Mouse (Mus musculus): ENCODE results near the gene Krt13.

The Krt13 gene

DNA sequence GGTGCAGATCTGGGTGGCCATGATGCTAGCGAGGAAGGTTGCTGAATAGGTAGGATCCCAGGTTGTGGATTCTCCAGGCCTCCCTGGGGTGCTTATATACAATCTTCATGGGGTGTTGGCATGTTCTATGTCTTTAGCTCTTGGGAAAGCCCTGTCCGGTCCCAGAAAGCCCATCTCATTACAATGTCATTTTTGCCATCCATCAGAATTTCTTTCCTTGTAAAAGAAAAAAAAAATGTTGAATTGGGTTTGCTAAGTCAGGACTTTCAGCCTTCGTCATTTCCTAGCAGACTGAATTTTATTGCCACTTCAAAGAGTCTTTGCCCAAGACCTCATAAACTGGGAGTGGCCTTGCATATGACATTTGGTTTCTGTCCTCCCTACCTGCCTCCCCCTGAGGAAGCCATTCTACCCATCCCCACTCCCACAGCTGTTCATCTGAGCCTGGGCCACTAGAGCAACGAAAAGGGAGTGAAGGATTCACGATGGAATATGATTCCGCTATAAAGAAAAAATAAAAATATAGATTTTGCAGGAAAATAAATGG, 15.7 kb downstream of the Krt13 start, which contains the start of gene Krt36:
TSS of gene Krt36 (minus strand) at position 51 of the 547 bp plus-strand sequence.
- DNase-seq, result no peak

GRCm38 (mm10) chr11:100102693-100103429, 18.5 kb downstream of the Krt13 start:
- DNase-seq, result no peak

GRCm38 (mm10) chr11:100100391-100100790, 21.0 kb downstream of the Krt13 start:
- DNase-seq, result no peak

DNA sequence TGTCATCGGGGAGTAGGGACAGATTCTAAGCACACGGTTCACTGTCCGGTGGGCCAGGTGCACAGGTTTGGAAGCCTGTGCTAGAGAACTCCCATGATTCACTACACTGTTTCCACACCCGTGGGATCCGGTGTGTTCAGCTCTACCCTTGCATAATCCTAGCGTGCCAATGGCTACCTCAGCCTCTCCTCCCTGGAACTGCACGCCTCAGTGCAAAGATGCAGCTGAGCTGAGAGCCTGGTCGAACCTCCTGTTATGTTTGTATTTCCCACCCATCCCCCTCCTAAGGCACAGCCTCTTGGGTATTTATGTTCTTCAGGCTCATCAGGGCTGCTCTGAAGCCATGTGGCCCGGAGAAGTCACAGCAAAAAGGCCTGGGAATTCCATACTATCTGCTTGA, 23.5 kb downstream of the Krt13 start:
- no peak for DNase-seq

DNA sequence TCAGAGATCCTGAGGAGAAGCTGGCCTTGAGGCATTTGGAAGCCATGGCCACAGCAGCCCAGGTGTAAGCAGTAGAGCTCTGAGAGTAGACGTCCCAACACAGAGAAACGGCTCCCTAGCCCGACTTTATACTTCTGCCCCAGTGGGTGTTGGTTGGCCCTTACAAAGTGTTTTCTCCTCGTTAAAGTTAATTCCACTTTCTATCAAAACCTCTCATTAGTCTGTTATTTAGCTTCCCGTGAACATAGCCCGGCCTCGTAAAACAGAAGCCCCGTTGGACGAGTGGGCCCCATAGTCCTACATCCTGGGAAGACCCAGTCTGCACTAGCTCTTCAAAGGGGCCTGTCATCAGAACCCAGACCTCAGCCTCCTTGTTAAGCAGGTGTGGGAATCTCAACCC, 25.2 kb downstream of the Krt13 start, which contains the start of gene Krt35:
TSS of gene Krt35 (minus strand) at position 101 of the 400 bp plus-strand sequence.
- DNase-seq, result no peak

GRCm38 (mm10) chr11:100088378-100089025, 32.9 kb downstream of the Krt13 start:
- DNase-seq, result no peak

DNA sequence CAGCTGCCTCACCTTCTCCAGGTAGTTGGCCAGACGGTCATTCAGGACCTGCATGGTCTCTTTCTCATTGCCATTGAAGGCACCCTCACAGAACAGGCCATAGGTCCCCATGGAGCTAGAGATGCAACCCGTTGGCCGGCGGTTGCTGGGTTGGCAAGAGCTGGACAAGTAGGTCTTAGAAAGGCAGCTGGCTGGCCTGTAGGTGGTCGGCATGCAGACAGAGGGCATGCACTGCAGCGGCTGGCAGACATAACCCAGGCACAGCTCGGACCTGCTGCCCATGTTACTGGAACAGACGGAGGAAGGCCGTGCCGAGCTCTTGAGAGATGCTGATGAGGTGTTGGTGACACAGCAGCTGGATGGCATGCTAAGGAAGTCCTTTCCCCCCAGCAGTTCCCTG, 33.5 kb downstream of the Krt13 start, which contains the start of gene Krt32:
TSS of gene Krt32 (minus strand) at position 366 of the 400 bp plus-strand sequence.
- DNase-seq, result no peak

GRCm38 (mm10) chr11:100073873-100074272, 47.5 kb downstream of the Krt13 start:
- DNase-seq, result no peak

Data from cerebellum, postnatal 25 days (tissue).